Mouse (Mus musculus): Measurements from ENCODE around the gene Krt8.
"Not testable (repeated sequence)": the region's sequence is repeated elsewhere in the genome, so short reads cannot be mapped to it uniquely, and the experiment has no call there.

The Krt8 gene

DNA sequence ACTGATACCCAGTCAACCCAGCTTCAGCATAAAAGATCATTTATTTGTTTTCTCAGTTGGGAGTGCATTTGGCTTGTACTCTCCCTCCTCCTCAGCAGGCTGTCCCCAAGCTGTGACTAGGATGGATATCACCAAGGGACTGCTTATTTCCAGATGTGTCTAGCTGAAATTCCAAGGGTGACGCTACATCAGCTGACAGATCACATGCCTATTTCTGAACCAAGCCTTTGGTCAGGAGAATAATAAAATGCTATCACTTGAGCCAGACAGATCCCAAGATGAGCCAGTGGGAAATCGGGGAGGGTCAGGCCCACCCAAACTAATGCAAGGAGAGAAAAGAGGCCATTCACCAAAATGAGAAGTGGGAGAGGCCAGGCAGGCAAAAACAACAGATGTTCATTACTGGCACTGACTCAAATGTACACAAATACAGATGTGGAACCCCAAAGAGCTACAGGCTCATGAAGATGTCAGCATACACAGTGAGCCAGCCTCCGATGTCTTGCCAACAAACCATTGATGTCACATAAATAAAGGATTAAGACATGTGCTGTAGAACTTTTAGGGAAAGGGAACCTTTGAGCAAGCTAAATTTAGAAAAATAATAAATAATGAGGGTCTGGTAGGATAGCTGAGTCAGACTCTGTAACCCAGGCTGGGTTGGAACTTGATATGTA, 6.4 kb upstream of the Krt8 start:
- DNase-seq (ENCODE audit: inconsistent age in 2 of 2, low spot score in 1 of 2), result no peak

DNA sequence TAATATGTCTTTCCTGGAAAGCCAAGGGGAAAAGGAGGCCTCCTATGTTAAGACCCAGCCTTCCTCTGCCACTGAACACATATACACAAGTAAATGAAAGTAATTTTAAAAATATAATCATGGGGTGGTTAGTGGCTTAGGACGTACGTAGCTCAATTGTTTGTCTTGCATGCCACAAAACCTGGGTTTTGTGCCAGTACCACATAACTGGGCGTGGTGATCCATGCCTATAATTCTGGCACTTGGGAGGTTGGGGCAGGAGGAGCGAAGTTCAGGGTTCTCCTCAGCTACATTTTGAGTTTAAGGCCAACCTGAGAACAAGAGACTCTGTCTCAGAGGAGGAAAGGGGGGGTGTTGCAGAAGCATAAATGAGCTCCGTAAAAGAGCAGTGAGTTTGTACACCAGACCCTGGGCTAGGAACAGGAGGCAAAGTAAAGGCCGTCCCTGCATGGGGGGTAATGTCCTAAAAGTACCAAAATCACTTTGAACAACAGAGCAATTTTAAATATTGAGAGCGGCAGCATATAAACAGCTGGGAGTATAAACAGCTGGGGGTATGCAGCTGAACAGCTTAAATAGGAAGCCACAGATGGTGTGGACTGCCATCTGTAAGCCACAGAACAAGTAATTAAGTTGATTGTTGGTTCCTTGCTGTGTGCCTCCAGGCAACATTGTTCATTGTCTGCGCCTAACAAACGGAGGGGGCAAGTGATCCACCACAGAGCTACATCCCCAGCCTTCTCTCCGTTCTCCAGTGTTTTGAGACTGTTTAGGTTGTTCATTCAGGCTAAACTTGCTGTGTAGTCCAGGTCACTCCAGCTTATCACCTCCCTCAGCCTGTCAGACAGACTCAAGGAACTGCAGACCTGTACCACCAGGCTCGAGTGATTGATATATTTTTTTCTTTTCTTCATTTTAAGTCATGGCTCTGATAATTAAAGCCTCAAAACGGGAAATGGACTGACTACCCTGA, 3.1 kb upstream of the Krt8 start:
- DNase-seq (ENCODE audit: inconsistent age in 2 of 2, low spot score in 1 of 2), result no peak

DNA sequence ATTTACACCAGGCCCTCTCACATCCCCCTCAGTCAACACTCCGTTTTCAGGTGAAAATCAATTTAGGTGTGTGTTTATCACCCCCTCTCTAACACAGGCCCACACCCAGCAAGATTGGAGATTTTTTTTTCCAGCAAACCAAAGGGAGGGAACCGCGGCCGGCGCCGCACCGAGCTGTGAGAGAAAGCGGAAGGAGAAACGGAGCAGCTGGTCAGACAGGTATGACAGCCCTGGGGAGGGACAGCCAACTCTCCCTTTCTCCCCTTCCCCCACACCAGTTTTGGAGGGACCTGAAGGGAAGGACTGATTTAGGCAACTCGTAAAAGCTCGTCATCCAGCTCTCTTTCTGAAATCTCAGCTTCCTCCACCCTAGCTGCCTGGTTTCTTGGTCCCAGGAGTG, 2.0 kb upstream of the Krt8 start:
- DNase-seq (ENCODE audit: inconsistent age in 2 of 2, low spot score in 1 of 2), result no peak

DNA sequence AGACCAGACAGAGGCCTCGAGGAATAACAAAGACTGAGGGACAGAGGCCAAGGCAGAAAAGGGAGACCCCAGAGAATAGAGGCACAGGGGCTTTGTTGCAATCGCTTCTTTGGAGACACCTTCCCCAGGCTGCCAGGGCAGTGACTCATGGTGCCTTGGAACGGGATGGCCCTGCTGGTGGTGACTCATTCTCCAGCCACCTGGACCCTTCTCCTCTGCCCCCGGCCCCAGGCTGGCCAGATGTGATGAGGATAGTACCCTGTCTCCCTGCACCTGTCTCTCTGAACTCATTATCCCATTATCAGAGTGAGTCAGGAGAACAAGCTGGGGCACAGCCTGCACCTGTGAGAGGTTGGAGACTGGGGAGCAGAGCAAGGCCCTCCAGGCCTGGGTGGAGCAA, 1.0 kb upstream of the Krt8 start:
- peak; percentile 72 to 77 for DNase-seq (ENCODE audit: inconsistent age in 2 of 2, low spot score in 1 of 2)

DNA sequence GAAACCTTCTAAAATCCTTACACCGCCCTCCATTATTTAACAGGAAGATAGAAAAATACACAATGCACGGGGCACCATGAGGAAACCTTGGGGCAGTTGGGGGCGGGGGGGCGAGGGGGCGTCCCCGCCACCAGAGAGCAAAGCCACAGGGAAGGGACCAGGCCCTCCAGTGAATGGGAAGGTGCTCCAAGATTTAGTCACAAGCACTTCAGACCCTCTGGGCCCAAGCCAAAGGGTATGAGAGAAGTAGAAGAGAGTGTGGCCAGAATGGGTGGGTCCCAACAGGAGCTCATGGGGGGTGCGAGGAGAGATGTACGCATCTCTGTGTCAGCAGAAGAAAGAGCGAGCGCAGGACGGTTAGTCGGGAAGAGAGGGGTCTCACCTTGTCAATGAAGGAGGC, 766 bp downstream of the Krt8 start:
- DNase-seq (ENCODE audit: inconsistent age in 2 of 2, low spot score in 1 of 2), result no peak

DNA sequence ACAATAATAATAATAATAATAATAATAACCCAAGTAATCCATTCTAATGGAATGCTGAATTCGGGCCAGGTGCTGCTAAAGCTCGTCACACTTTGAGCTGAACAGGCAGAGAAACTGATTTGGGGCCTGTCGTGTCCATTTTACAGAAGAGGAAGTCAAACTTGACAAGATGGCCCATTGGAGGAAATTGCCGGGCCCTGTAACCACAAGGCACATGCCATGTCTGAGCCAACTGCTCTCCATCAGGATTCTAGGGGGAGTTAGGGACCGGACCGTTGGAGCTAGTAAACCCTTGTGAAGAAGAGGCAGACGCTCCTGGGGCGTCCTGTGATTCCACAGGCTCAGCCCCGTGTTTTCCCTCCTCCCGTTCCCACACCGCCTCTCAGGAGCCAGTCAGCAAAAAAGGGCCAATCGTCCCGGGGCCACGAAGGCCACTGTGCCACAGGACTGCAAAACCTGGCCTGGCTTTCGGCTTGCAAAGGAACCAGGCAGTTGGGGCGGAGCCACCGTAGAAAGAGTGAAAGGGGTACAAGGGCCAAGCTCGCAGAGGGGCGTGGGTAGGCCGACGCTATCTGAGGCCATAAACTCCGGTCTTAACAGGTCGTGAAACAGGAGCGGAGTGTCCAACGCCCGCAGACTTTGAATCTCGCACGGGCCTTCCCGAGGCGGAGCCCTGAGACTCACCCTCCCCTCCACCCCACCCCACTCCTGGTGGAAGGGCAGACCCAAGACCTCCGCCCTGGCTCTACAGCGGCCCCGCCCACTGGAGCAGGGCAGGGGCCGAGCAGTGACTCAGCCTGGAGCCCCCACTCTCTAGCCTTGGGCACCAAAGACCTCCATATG, 1.4 kb downstream of the Krt8 start:
- DNase-seq (ENCODE audit: inconsistent age in 2 of 2, low spot score in 1 of 2), result peak; percentile 79 to 90

DNA sequence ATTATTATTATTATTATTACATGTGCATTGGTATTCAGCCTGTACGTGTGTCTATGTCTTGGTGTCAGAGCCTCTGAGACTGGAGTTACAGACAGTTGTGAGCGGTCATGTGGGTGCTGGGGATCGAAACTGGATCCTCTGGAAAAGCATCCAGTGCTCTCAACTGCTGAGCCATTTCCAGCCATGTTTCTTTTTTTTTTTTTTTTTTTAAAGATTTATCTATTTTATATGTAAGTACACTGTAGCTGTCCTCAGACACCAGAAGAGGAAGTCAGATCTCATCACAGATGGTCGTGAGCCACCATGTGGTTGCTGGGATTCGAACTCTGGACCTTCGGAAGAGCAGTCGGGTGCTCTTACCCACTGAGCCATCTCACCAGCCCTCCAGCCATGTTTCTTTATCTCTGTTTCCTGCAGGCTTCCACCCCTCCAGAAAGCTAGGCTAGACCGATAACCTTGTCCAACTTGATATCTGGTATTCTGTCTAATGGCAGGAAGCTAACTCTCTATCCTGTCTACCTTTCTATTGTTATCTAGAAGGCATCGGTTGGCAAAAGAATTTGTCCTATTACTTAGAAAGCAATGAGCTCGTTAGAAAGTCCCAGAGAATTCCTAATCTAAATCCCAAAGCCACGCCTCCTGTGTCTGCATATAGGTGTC, 4.5 kb downstream of the Krt8 start:
- DNase-seq (ENCODE audit: inconsistent age in 2 of 2, low spot score in 1 of 2), result no peak

DNA sequence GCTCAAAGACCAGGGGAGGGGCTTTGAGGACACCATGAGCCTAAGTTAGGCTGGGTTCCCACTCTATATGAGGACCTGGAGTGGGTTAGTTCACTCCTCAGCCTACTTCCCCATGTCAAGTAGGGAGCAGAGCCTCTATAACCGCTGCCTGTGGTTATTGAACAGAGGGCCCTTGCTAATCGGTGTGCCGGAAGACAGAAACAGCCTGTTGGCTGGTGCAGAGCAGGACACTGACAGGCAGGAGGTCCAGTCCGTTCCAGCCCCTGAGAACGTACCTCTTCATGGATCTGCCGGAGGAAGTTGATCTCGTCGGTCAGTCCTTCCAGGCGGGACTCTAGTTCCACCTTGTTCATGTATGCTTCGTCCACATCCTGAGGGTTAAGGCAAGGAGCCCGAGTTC, 5.1 kb downstream of the Krt8 start:
- no peak for DNase-seq (ENCODE audit: inconsistent age in 2 of 2, low spot score in 1 of 2)

DNA sequence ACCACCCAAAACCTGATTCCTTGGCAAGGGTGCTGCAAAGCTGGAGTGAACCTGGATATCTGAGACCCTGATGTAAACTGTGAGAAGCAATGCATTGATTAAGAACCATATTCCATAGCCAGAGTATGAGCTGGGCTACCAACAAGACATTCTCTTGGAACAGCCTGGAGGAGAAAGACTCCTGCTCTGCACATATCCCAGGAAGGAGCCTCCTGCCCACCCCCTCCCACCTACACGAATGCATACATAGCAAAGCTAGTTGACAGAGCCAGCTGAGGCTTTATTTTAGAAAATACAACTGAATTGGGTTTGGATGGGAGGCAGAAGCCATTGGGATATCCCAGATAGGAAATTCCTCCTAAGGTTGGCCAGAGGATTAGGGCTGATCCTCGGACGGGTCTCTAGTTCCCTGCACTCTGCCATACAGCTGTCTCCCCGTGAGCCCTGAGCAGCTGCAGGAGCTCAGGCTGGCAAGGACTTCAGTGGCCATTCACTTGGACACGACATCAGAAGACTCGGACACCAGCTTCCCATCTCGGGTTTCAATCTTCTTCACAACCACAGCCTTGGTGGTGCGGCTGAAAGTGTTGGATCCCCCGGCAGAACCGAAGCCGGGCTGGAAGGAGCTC, 7.7 kb downstream of the Krt8 start:
- DNase-seq (ENCODE audit: inconsistent age in 2 of 2, low spot score in 1 of 2), result not testable (repeated sequence)

DNA sequence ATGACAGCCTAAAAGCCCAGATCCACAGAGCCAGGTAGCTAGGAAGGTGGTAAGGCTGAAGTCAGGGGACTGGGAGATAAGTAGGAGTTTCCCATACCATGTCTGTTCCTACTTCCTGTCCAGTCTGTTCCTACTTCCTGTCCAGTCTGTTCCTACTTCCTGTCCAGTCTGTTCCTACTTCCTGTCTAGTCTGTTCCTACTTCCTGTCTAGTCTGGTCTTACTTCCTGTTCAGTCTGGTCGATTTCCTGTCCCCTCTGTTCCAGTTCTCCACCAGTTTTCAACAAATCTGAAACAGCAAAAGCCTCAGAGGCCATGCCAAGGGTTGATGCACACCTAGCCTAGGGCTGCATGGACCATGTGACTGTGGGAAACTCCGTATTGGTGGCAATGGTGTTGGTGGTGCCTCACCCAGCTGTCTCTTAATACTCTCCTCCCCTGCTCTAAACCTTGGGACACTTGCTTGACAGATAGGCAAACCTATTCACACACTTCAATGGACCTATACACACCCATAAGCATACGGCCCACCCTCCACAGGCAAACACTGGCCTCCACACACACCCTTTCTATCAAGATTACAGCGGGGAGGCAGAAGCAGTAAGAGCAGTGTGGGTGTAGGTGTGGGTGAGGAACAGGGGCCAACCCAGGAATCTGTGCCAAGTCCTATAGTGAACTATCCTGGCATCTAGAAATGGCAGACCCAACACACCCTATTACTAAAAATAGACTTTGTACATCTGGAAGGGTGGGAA, 8.6 kb downstream of the Krt8 start:
- DNase-seq (ENCODE audit: inconsistent age in 2 of 2, low spot score in 1 of 2), result no peak

DNA sequence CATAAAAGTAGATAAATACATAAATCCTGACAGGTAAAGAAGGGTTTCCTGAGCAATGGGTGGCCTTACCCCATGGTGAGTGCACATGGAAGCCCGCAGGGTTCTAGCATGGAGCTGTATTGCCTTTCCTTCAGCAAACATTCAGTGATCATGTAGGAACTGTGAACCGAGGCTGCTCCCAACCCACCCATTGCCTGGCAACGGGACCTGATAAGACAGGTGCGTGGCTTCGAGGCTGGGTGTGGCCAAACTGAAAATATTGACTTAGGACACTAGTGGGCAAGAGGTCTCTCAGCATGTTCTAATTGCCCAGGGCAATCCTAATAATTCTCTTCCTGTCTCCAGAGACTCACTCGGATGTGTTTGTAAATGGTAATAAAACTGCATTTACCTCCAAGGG, 9.9 kb downstream of the Krt8 start:
- DNase-seq (ENCODE audit: inconsistent age in 2 of 2, low spot score in 1 of 2), result no peak

DNA sequence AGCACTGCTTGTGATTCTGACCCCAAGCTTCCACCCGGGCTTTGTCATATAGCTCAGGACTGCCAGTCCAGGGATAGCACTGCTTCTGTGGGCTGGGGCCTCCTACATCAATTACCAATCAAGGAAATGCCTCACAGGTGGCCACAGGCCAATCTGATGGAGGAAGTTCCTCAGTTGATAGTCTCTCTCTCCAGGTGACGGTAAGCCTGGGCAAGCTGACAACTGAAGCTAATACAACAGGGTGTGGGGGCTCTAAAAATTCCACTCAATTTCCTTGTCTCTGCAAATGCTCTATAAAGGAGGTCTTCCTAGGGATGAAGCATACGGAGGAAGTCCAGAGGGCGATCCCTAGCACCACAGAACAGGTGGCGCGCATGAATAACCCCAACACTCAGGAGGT, 13.3 kb downstream of the Krt8 start:
- no peak for DNase-seq (ENCODE audit: inconsistent age in 2 of 2, low spot score in 1 of 2)

DNA sequence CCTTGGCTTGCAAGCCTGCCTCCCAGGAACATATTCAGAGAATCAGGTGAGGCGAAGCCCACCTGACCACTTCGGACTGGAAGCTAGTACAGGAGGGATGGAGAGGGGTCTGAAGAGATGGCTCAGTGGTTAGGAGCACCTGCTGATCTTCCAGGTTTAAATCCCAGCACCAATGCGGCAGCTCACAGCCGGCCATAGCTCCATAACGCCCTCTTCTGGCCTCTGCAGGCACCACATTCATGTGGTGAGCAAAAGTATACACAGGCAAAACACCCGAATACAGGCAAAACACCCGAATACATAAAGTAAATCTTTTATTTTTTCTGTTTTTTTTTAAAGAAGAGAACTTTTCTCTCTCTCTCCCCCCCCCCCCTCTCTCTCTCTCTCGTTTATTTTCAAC, 15.6 kb downstream of the Krt8 start:
- no peak for DNase-seq (ENCODE audit: inconsistent age in 2 of 2, low spot score in 1 of 2)

DNA sequence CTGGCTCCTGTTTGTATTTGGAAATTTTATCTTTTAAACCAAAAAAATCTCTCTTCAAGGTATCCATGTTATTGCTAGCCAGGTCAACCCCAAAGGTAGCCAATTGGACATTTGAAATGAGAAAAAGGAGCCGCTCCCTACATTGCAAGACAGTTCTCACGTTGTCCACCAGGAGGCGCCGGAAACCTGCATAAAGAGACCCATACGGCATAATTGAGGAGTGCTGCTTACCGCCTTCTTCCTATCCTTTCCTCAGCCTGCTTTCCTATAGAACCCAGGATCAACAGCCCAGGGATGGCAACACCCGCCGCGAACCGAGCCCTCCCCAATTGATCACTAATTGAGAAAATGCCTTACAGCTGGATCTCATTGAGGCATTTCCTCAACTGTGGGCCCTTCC, 16.2 kb downstream of the Krt8 start:
- DNase-seq (ENCODE audit: inconsistent age in 2 of 2, low spot score in 1 of 2), result peak; percentile 82 to 95

DNA sequence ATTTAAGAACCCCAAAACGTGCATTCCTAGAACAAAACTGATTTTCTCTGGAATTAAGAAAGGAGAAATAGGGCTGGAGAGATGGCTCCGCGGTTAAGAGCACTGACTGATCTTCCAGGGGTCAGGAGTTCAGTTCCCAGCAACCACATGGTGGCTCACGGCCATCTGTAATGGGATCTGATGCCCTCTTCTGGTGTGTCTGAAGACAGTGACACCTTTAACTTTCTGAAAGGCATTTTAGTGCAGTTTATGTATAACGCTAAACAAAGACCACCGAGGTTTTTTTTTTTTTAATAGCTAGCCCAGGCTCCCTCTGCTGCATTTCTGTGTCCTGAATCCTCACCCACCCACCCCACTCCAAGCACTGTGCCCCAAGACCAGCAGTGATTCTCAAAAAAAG, 19.5 kb downstream of the Krt8 start:
- no peak for DNase-seq (ENCODE audit: inconsistent age in 2 of 2, low spot score in 1 of 2)

DNA sequence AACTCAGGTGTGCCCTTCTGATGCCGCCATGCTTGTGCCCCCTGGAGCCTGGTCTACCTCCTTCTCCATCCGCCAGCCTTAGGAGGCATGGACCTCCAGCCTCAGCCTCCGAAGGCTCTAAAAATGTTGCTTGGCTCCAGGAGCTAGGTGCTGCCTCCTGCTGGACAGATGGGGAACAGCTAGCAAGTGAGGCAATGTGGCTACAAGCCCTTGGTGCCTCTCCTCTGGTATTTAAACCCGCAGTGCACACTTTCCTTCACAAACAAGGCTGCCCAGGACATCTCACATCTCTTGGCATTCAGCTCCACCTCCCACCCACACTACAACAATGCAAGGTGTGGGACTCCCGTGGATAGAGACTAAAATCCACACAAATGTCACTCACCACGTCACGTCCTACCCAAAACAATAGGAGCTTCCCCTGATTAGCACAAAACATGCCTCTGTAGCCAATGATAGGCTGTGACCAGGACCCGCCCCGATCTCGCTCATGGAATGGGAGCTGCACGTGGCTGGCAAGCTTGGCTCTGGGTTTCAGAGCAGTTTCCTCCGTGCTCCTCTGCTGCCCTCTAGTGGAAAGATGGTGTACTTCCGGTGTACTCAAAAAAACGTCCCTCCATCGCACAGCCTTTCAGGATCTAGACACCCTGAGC, 20.2 kb downstream of the Krt8 start:
- peak; percentile 91 to 98 for DNase-seq (ENCODE audit: inconsistent age in 2 of 2, low spot score in 1 of 2)

DNA sequence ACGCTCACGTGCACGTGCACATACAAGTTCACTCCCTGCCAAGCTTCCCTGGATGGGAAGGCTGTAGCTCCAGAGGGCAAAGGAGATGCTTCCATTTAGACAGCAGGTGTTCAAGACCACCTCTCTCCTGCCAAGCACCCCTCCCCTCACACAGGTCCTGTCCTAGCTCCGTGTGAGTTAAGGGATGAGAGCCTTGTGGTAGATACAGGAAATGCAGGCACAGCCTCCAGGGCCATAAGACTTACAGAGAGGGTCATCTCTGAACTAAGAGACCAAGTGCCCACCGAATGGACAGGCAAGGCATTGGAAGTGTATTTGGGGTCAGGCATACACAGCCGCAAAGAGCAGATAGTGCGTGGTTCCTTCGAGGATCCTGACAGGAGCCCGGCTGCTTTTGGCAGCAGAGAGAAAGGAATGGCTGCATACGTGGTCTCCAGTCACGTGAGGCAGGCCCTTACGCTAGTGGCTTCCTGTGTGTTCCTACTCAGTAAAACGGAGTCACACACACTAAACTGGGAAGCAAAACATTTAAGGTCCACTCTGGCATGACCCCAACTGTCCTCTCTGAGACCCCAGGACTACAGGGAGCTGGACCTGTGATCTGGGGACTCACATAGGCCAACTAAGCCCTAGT, 20.9 kb downstream of the Krt8 start:
- peak in 1 of 2 experiments; percentile 11 for DNase-seq (ENCODE audit: inconsistent age in 2 of 2, low spot score in 1 of 2)

DNA sequence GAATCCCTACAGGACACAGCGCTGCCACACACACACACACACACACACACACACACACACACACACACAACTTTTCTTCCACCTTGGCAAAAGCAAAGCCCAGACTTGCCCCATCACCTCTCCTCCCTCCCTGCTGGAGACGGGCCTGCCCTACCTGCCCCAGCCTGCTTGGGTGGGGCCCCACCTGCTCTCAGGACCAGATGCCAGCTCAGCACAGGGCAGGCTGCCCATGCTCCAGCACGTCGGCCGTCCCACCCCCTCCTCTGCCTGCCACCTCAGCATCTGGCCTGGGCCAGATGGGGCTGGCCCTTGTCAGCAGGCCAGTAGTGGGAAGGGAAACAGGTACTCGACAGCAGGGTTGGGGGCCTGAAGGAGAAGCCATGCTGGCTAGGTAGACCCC, 23.4 kb downstream of the Krt8 start:
- DNase-seq (ENCODE audit: inconsistent age in 2 of 2, low spot score in 1 of 2), result no peak
